Mouse (Mus musculus) left cerebral cortex, adult 2 months (tissue): ENCODE measurements around the gene Srprb. TPM values are rescaled to one million over a fixed set of nuclear protein-coding genes. Genes with fewer than 3 reads are reported as not detected.

ENCODE experiments used
- DNase-seq, 2 experiments: peaks; one replicate each; pipeline ENCODE4 v3.0.0; 2021 to 2022; ENCODE audit warnings: low spot score in 2 of 2, mixed read lengths in 1 of 2; ENCODE audit errors: extremely low spot score in 1 of 2
- H3K27ac ChIP-seq: fragments of 200-600 bp; 2 replicates; pipeline ENCODE4 v1.8.1; 2022
- H3K4me3 ChIP-seq: fragments of 200-600 bp; 2 replicates; pipeline ENCODE4 v1.8.1; 2022
- CTCF ChIP-seq: fragments of 200-600 bp; IDR thresholded peaks from 2 replicates; pipeline ENCODE4 v1.8.1; 2022; ENCODE audit warnings: antibody characterized with exemption, mild to moderate bottlenecking, moderate library complexity
- intact Hi-C: fragments of 180-260 bp; cut with DNase I; formaldehyde crosslinking; loops from one replicate; pipeline ENCODE4 v1.15.1; 2025
- total RNA-seq, 2 experiments: library from RNA; stranded (reverse); gene quantifications; 2 replicates each; pipeline ENCODE4 v1.2.3; 2021

Gene Srprb
- total RNA-seq, 2 experiments from 2014 or later = 17.6 to 20.5 TPM

- intact Hi-C loops = loop anchor here (5.0 kb wide), 1 partner anchor 157 kb away; no protein-coding TSS in a partner anchor
- no peak for DNase-seq
- H3K4me3 ChIP-seq = no peak overlapping the region
Measured at GRCm38 (mm10) chr9:103205786-103206185, 3.8 kb upstream of the Srprb start.

GRCm38 (mm10) chr9:103188416-103188815, 13.5 kb downstream of the Srprb start:
- DNase-seq = no peak

More at GRCm38 (mm10) chr9:103205786-103206185, 3.8 kb upstream of the Srprb start:
- no peak overlapping the region for H3K27ac ChIP-seq
- TF ChIP-seq CTCF = no peak

GRCm38 (mm10) chr9:103186747-103187146, 15.2 kb downstream of the Srprb start:
- Histone ChIP-seq H3K27ac (no peak overlapping the region), H3K4me3 (no peak overlapping the region)
- intact Hi-C loops = no loop called here
- no peak for DNase-seq
- TF ChIP-seq CTCF = no peak

More at GRCm38 (mm10) chr9:103188416-103188815, 13.5 kb downstream of the Srprb start:
- no peak for TF ChIP-seq CTCF
- Histone ChIP-seq H3K4me3 (no peak overlapping the region), H3K27ac (no peak overlapping the region)
- intact Hi-C loops = no loop called here

GRCm38 (mm10) chr9:103185946-103186345, 16.0 kb downstream of the Srprb start:
- intact Hi-C loops = no loop called here
- Histone ChIP-seq H3K27ac (0 out of 2 replicates have a peak overlapping the region, but pooled peaks have one; percentile 24), H3K4me3 (no peak overlapping the region)
- no peak for TF ChIP-seq CTCF
- no peak for DNase-seq

GRCm38 (mm10) chr9:103184855-103185254, 17.1 kb downstream of the Srprb start:
- no peak overlapping the region for H3K4me3 ChIP-seq
- intact Hi-C loops = no loop called here
- no peak for TF ChIP-seq CTCF
- no peak for DNase-seq
- H3K27ac ChIP-seq = no peak overlapping the region

DNA sequence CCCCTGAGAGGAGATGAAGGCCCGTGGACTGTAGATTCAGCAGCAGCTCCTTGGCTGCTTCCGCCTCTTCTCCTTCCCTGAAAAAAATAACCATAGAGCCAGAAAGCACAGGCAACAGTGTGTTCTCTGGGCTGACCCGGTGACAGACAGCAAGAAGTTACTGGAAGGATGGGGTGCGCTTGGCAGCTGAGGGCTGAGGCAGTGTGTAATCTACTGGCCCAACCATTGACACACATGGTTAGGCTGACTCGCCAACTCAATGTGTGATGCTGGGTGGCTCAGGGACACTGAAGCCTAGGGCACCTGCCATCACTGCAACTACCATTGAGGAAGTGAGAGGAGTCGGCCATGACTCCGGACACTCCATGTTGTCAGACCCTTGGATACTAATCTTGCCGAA, 20.1 kb downstream of the Srprb start:
- no peak for TF ChIP-seq CTCF
- intact Hi-C loops = no loop called here
- H3K27ac ChIP-seq = no peak overlapping the region
- no peak for DNase-seq
- H3K4me3 ChIP-seq = no peak overlapping the region

DNA sequence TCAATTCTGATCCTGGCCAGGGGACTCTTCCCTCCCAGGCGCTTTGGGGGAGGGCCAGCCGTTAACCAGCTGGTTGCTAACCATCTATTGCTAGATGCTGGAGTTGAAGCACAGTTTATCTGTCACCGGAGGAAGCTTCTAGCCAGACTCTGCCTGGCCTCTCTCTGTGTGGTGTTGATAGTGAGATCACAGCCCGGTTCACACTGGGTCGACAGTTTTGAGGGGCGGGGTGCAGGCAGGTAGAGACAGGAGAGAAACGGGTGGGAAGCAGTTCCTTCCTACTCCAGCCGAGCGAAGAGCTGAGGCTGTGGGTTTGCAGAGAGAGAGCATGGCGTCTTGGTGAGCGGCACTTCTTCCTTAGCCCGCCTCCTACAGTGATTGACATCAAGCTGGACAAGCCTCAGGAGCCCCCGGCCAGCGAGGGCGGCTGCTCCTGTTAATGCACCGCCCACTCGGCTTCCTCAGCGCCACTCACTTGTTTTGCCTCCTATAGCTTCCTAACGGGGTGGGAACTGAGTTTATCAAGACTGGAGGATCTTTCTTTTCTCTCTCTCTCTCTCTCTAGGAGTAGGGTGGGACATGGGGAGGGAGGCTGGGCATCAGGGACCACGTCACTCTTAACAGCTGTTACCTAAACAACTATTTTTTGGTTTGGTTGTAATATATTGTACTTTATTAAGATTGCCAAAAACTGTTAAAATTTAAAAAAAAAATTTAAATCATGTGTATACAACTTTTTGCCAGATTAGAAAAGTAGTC, 21.0 kb downstream of the Srprb start:
- peak overlapping the region; percentile 22; the same call in 1 of the 2 replicates for H3K4me3 ChIP-seq
- peak overlapping the region; percentile 48 for H3K27ac ChIP-seq
- intact Hi-C loops = no loop called here
- TF ChIP-seq CTCF = no peak
- peak; percentile 49 to 59 for DNase-seq

DNA sequence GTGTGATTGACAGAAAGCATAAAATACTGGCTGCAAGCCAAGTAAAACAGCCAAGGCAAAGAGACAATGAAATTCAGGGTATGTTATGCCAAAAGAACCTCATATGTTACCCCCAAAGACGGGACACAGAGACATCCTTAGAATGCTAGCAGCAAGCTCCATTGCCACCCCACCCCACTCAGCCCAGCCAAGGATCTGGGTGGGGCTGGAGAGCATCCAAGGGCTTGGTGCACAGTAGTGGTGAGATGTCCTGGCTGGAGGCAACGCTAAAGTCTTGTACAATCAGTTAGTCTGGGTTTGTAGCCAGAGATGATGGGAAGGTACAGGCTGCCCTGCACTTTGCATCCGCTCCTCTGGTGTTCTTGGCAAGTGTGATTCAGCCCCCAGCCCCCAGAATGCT, 21.6 kb downstream of the Srprb start:
- no peak for DNase-seq
- TF ChIP-seq CTCF = no peak
- intact Hi-C loops = no loop called here
- H3K27ac ChIP-seq = no peak overlapping the region; the same call in 1 of the 2 replicates
- no peak overlapping the region for H3K4me3 ChIP-seq

DNA sequence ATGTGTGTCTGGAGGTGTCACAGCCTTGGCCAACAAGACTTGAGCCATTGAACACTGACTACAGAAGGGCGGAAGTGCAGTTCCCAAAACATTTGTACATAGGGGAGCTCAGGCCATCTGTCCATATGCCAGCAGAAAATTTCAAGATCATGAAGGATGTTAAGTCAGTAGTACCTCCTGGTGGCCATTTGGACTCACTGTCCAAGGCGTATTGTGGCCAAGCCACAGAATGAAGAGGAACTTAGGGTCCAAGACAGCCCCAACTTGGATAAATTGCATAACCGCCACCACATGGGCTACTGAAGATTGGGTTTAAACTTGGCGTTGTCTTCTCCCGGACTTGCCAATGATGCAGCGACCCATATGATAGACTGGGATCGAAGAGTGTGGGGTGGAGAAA, 26.2 kb downstream of the Srprb start:
- H3K27ac ChIP-seq = no peak overlapping the region
- peak; percentile 13; the same call in 1 of the 2 replicates for TF ChIP-seq CTCF
- intact Hi-C loops = no loop called here
- H3K4me3 ChIP-seq = no peak overlapping the region
- no peak for DNase-seq

- peak; percentile 58 for TF ChIP-seq CTCF
- no peak overlapping the region for H3K4me3 ChIP-seq
- no peak overlapping the region for H3K27ac ChIP-seq
- DNase-seq = no peak
- intact Hi-C loops = no loop called here
Measured at GRCm38 (mm10) chr9:103174771-103175519, 27.0 kb downstream of the Srprb start.

GRCm38 (mm10) chr9:103168771-103169170, 33.2 kb downstream of the Srprb start:
- H3K27ac ChIP-seq = peak overlapping the region; percentile 26; the same call in 1 of the 2 replicates
- intact Hi-C loops = no loop called here

GRCm38 (mm10) chr9:103168046-103168445, 33.9 kb downstream of the Srprb start:
- no peak for DNase-seq
- H3K27ac ChIP-seq = no peak overlapping the region
- no peak overlapping the region for H3K4me3 ChIP-seq
- TF ChIP-seq CTCF = no peak; the same call in 1 of the 2 replicates
- intact Hi-C loops = no loop called here

More at GRCm38 (mm10) chr9:103168771-103169170, 33.2 kb downstream of the Srprb start:
- no peak for DNase-seq
- TF ChIP-seq CTCF = no peak
- no peak overlapping the region for H3K4me3 ChIP-seq
